Mouse (Mus musculus) spleen, embryonic (tissue): ENCODE results near the gene Ltn1.

Experiments used
- CTCF ChIA-PET: fragments of 350-600 bp; sonication (Branson Sonifier 250); formaldehyde crosslinking; loops from one replicate; lab custom pipeline; 2022; lab: Charles Lee

Ltn1 gene

GRCm38 (mm10) chr16:87432033-87432814 is at the start of gene Ltn1:
Gene Ltn1, minus strand, starts transcription at chr16:87432612.
- CTCF ChIA-PET, result no interaction called here

GRCm38 (mm10) chr16:87470579-87470978 is 38.2 kb upstream of the Ltn1 start:
- CTCF ChIA-PET, result no interaction called here

GRCm38 (mm10) chr16:87458752-87459151 is 26.3 kb upstream of the Ltn1 start:
- CTCF ChIA-PET, result interaction anchor here (0.7 kb wide), 1 partner anchor 17 kb away, joined by 4 read pairs; no protein-coding TSS in a partner anchor

GRCm38 (mm10) chr16:87455180-87455611 is 22.8 kb upstream of the Ltn1 start:
- CTCF ChIA-PET, result no interaction called here

GRCm38 (mm10) chr16:87454419-87455179 is 22.2 kb upstream of the Ltn1 start, which contains the start of gene Usp16:
Gene Usp16, plus strand, starts transcription at chr16:87454703.
- CTCF ChIA-PET, result no interaction called here

GRCm38 (mm10) chr16:87453226-87453625 is 20.8 kb upstream of the Ltn1 start:
- CTCF ChIA-PET, result no interaction called here

- CTCF ChIA-PET, result interaction anchor here (0.8 kb wide), 1 partner anchor 15 kb away, joined by 3 read pairs; no protein-coding TSS in a partner anchor
Observed at GRCm38 (mm10) chr16:87445528-87445927, 13.1 kb upstream of the Ltn1 start.

GRCm38 (mm10) chr16:87445110-87445509 is 12.7 kb upstream of the Ltn1 start:
- CTCF ChIA-PET, result interaction anchor here (0.8 kb wide), 1 partner anchor 14 kb away, joined by 3 read pairs; no protein-coding TSS in a partner anchor

GRCm38 (mm10) chr16:87444071-87444470 is 11.7 kb upstream of the Ltn1 start:
- CTCF ChIA-PET, result no interaction called here

GRCm38 (mm10) chr16:87443245-87443644 is 10.8 kb upstream of the Ltn1 start:
- CTCF ChIA-PET, result no interaction called here

- CTCF ChIA-PET, result no interaction called here
Observed at GRCm38 (mm10) chr16:87442291-87442690, 9.9 kb upstream of the Ltn1 start.

GRCm38 (mm10) chr16:87441089-87441488 is 8.7 kb upstream of the Ltn1 start:
- CTCF ChIA-PET, result interaction anchor here (0.6 kb wide), 2 partner anchors 17 to 34 kb away, joined by 4 to 5 read pairs; no protein-coding TSS in a partner anchor

- CTCF ChIA-PET, result interaction anchor here (0.6 to 0.8 kb wide), 3 partner anchors 24 to 83 kb away, joined by 4 to 6 read pairs (median 4); no protein-coding TSS in a partner anchor
Observed at GRCm38 (mm10) chr16:87440184-87440686, 7.8 kb upstream of the Ltn1 start, which contains the start of gene Rwdd2b. Gene Rwdd2b, minus strand, starts transcription at chr16:87440573.

- CTCF ChIA-PET, result no interaction called here
Observed at GRCm38 (mm10) chr16:87438697-87439096, 6.3 kb upstream of the Ltn1 start.

- CTCF ChIA-PET, result interaction anchor here (0.7 kb wide), 1 partner anchor 269 kb away, joined by 3 read pairs; no protein-coding TSS in a partner anchor
Observed at GRCm38 (mm10) chr16:87437096-87437495, 4.7 kb upstream of the Ltn1 start.

- CTCF ChIA-PET, result no interaction called here
Observed at GRCm38 (mm10) chr16:87435411-87436205, 3.2 kb upstream of the Ltn1 start.

GRCm38 (mm10) chr16:87434946-87435345 is 2.5 kb upstream of the Ltn1 start:
- CTCF ChIA-PET, result no interaction called here

GRCm38 (mm10) chr16:87434266-87434665 is 1.9 kb upstream of the Ltn1 start:
- CTCF ChIA-PET, result no interaction called here

- CTCF ChIA-PET, result interaction anchor here (0.6 kb wide), 2 partner anchors 26 to 29 kb away, joined by 3 to 5 read pairs; no protein-coding TSS in a partner anchor
Observed at GRCm38 (mm10) chr16:87427516-87427915, 4.9 kb downstream of the Ltn1 start.

GRCm38 (mm10) chr16:87420662-87421061 is 11.8 kb downstream of the Ltn1 start:
- CTCF ChIA-PET, result no interaction called here

GRCm38 (mm10) chr16:87405001-87405400 is 27.4 kb downstream of the Ltn1 start:
- CTCF ChIA-PET, result no interaction called here
